Mouse (Mus musculus) embryo, embryonic 10.5 days (tissue): ENCODE measurements at regions not wholly inside any gene's neighbourhood (a gene's known extent, or its start where the extent isn't known, plus 50 kb on each side); places are given as distances from the start of the nearest gene placed in this dataset.

ENCODE experiments used
- DNase-seq: peaks from one replicate; pipeline ENCODE4 v3.0.0-alpha.2; 2015; ENCODE audit warnings: low spot score

DNA sequence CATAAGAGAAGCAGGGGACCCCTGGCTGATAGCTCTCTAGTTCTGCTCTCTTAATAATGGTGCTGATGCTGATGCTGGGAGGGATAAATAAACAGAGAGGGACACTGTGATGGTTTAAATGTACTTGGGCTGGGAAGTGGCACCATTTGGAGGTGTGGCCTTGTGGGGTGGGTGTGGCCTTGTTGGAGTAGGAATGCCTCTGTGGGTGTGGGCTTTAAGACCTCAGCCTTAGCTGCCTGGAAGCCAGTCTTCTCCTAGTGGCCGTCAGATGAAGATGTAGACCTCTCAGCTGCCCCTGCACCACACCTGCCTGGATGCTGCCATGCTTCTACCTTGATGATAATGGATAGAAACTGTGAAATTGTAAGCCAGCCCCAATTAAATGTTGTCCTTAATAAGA lies 765.0 kb upstream of the Car8 start:
- no peak for DNase-seq

DNA sequence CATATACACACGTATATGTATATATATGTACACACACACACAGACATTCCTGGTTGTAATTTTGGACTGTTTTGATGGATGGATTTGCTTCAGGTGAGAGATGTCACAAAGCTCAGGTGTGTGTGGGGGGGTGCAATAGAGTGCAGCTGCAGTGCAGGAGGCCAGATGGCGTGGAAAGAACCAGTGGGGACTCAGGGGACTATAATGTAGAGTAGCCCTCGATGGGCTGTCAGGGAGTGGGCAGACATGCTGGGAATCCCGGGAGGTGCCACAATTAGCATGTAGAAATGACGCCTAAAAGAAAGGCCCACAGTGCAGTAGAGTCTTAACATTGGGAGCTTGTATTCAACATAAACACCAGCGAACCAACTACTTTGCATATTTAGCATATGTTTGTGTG lies 763.5 kb upstream of the Car8 start:
- no peak for DNase-seq

DNA sequence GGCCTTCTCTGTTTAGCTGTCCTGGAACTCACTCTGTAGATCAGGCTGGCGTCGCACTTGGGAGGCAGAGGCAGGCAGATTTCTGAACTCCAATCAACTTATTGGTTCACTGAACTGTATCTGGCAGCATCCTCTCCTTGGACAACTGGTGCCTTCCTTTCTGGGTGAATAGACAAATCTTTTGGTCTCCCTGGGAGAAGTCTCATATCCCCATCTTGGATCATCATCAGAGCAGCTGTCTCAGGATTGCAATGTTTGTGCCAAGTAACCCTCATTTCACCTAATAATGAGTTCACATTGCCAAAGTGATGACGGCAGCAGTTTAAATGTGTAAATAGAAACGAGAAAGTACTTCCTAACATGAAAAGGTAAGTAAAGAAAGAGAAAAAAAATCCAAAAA lies 759.8 kb upstream of the Car8 start:
- DNase-seq, result no peak

- no peak for DNase-seq
Measured at GRCm38 (mm10) chr4:8992171-8992570, 753.3 kb upstream of the Car8 start.

GRCm38 (mm10) chr4:8990551-8990950 lies 751.7 kb upstream of the Car8 start:
- DNase-seq, result no peak

DNA sequence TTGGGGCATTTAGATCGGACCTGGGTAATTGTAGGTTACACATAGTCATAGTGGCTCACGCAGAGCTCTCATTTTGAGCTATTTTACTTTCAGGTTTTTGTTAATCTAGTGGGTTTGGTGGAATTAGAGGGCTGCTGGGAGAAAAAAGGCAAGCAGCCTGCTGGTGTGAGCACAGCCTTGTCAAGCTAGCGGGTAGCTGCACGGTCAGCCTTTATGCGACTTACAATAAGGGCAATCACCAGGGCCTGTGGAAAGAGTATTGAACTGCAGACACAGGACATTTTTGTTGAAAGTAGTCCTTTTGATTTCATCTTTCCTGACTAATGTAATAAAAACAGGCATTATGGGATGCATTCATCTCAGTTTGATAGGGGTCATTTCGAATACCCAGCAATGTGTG lies 750.8 kb upstream of the Car8 start:
- DNase-seq, result no peak

GRCm38 (mm10) chr4:8989110-8989509 lies 750.3 kb upstream of the Car8 start:
- DNase-seq, result no peak

DNA sequence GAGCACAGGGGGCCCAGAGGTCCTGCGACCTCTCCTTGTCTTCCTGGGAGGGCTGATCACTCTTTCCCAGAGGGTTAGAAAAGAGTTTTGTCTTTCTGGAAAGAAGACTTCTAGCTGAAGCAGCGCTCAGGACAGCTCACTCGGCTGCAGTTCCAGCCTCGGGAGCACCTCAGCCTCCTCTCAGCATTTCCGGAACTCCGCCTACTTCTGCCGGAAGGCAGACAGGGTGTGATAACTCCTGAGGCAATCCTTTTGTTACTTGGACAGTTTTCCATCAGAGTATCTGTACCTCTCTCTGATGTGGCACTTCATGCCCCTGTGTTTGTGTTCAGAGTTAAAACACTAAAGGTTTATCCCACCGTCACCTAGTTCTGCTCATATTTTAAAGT lies 749.5 kb upstream of the Car8 start:
- no peak for DNase-seq

DNA sequence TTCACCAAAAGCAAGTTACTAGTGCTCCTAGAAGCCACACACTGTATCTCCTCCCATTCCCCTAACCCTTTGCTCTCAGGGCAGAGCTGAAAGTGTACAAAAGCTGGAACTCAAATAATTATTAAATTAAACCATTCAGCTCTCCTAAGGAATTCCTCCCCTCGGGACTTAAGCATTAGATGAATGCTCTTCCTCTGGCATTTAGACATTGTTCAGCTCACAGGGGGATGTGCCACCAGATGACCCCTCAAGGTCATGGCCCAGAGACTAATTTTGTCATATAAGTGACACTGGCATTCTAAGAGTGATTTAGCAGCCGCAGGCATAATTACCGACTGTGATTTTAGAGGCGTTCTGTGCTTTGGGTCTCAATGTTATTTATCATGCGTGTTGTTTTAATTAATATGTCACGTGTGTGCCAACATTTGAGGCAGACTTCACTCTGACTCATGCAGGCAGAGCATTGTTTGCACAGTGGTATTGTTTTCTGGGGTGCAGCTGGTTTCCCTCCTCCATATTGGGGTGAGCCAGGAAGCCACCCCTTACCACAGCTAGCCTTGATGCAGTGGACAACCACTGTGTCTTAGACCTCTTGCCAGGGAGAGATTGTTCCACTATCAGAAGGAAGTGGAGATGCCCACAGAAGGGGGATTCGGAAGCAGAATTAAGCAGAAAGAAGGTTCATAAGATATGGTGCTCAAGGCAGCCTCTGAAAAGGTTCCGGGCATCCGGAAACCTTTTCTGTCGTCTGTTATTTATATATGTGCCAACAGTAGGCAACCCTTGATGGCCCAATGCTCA lies 748.9 kb upstream of the Car8 start:
- DNase-seq, result peak; percentile 50

GRCm38 (mm10) chr4:8986394-8987091 lies 747.7 kb upstream of the Car8 start:
- peak; percentile 43 for DNase-seq

- DNase-seq, result no peak
Measured at GRCm38 (mm10) chr4:8984059-8984606, 745.3 kb upstream of the Car8 start.

DNA sequence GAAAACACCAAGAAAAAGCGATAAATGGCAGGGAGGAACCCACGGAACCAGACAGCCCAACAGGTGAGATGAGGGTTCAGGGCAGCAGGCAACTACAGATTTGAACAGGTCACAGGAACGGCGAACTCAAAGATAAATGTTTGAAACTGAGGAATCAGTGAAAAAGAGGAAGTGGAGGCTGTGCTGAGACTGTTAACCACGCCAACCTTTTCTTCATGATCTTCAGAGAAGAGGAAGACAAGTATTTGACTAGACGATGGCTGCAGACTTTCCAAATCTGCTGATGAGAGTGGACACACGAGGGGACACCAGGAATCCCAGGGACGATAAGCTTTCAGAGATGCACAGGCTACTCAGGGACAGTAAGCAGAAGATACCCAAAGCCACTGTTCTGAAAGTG lies 740.1 kb upstream of the Car8 start:
- no peak for DNase-seq

GRCm38 (mm10) chr4:8969951-8970455 lies 731.2 kb upstream of the Car8 start:
- DNase-seq, result no peak

- peak; percentile 73 for DNase-seq
Measured at GRCm38 (mm10) chr4:8968741-8969140, 729.9 kb upstream of the Car8 start.

DNA sequence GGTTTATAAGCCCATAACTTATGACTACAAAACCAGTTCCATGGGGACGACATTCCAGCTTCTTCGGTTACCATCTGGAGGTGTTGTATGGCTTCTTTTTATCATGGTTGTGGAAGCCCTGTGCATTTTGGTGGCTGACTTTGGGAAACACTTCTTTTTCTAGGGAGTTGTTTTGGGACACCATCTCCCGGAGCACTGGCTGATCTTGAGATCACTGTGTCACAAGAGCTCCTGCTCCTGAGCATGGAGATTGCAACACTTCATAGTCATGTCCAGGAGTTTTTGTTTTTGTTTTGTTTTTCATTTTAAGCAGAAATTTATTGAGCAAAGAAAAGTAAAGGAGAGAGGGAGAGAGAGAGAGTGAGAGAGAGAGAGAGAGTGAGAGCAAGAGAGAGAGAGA lies 729.1 kb upstream of the Car8 start:
- no peak for DNase-seq

DNA sequence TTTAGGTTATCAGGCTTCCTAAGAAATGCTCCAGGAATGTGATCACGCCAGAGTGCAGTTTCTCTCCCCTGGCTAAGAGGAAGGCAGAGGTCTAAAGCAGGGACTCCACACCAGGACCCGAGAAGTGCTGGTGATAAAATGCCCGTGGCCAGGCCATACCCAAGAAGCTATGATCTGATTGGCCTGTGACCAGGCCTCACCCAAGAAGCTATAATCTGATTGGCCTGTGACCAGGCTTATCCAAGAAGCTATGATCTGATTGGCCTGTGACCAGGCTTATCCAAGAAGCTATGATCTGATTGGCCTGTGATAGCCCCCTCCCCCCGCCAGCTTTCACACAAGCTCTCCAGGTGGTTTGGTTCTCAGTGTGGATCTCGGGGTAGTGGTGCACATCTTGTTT lies 726.7 kb upstream of the Car8 start:
- no peak for DNase-seq

- no peak for DNase-seq
Measured at GRCm38 (mm10) chr4:8962959-8963572, 724.2 kb upstream of the Car8 start.

- no peak for DNase-seq
Measured at GRCm38 (mm10) chr4:8961851-8962250, 723.0 kb upstream of the Car8 start.

GRCm38 (mm10) chr4:8957771-8958170 lies 718.9 kb upstream of the Car8 start:
- peak; percentile 47 for DNase-seq

- DNase-seq, result peak; percentile 44
Measured at GRCm38 (mm10) chr4:8957023-8957343, 718.1 kb upstream of the Car8 start.

- peak; percentile 35 for DNase-seq
Measured at GRCm38 (mm10) chr4:8956312-8957022, 717.6 kb upstream of the Car8 start.

DNA sequence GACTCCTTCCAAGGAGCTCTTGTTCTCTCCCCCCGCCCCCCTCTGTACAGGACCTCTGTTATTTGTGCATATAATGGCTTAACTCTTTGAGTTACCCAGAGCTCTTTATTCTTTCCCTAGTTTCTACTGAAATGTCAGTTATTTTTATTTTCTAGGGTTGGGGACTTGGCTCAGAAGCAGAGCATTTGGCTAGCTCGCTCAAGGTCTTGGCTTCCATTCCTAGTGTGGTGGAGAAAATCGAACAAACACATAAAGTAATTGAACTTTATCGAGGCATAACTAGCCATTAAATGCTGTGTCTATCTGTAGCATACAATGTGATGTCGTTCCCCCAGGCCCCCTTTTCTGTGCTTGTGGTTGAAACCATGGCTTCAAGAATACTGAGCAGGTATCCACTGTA lies 716.5 kb upstream of the Car8 start:
- DNase-seq, result no peak
